In genomic region chr8:60956847-60957246, GRCm38 (mm10) we compare ENCODE assay signal across 14 mouse cellular contexts. TPM values are rescaled to one million over a fixed set of nuclear protein-coding genes. Genes with fewer than 3 reads are reported as not detected.
DNase-seq lines count a peak whose midpoint lies in the region; ATAC-seq lines count a peak whose summit lies in the region.
"Had no signal": no experiment of that assay in that cellular context is flagged by ENCODE, and none has a peak within 500 bp of the region (broad histone marks: within the 10 kb centered on the region; RNA-seq: fewer than 3 reads in every experiment).

No protein-coding gene starts in this region.

- 75% methylated on average over 7 of the region's 7 CpGs for WGBS in heart, embryonic 13.5 days
- WGBS in liver, embryonic 13.5 days (ENCODE audit: insufficient replicate concordance), result 17% methylated on average over 7 of the region's 7 CpGs
- 91% methylated on average over 7 of the region's 7 CpGs for WGBS in stomach, embryonic 14.5 days
- WGBS in forebrain, embryonic 12.5 days, result 91% methylated on average over 7 of the region's 7 CpGs

- no peaks in the 10 kb centered on the region for H3K27me3 ChIP-seq in heart, embryonic 13.5 days (replicated peaks)
- no peaks in the 10 kb centered on the region for H3K27me3 ChIP-seq in liver, embryonic 13.5 days
- H3K27me3 ChIP-seq in stomach, embryonic 14.5 days (ENCODE audit: control insufficient read depth, insufficient read depth, low read length), result no peaks in the 10 kb centered on the region
- no peaks in the 10 kb centered on the region for H3K27me3 ChIP-seq in forebrain, embryonic 12.5 days
- H3K27me3 ChIP-seq: forebrain, embryonic 13.5 days; limb, embryonic 13.5 days had no signal

- no peaks in the 10 kb centered on the region for H3K9me3 ChIP-seq in heart, embryonic 13.5 days
- no peaks in the 10 kb centered on the region for H3K9me3 ChIP-seq in liver, embryonic 13.5 days (replicated peaks)
- no peaks in the 10 kb centered on the region for H3K9me3 ChIP-seq in stomach, embryonic 14.5 days (ENCODE audit: control insufficient read depth, low read depth, low read length)
- no peaks in the 10 kb centered on the region for H3K9me3 ChIP-seq in forebrain, embryonic 12.5 days
- H3K9me3 ChIP-seq: forebrain, embryonic 13.5 days; limb, embryonic 13.5 days had no signal

- peak overlapping the region; percentile 13; the same call in 1 of the 2 replicates for H3K4me2 ChIP-seq in heart, embryonic 13.5 days
- H3K4me2 ChIP-seq in liver, embryonic 13.5 days, result peak overlapping the region; percentile 58
- no peak overlapping the region for H3K4me2 ChIP-seq in stomach, embryonic 14.5 days (replicated peaks; ENCODE audit: low read depth, low read length)
- H3K4me2 ChIP-seq in forebrain, embryonic 12.5 days, result no peak overlapping the region
- H3K4me2 ChIP-seq: forebrain, embryonic 13.5 days; hindbrain, embryonic 14.5 days; limb, embryonic 13.5 days had no signal

- H3K9ac ChIP-seq in heart, embryonic 13.5 days, result no peak overlapping the region
- peak overlapping the region; percentile 64 for H3K9ac ChIP-seq in liver, embryonic 13.5 days
- H3K9ac ChIP-seq in stomach, embryonic 14.5 days (replicated peaks; ENCODE audit: low read depth, low read length), result no peak overlapping the region
- H3K9ac ChIP-seq in forebrain, embryonic 12.5 days, result no peak overlapping the region
- H3K9ac ChIP-seq: forebrain, embryonic 13.5 days; hindbrain, embryonic 14.5 days; limb, embryonic 13.5 days had no signal

- peak overlapping the region; percentile 32 for H3K27ac ChIP-seq in heart, embryonic 13.5 days (replicated peaks)
- H3K27ac ChIP-seq in liver, embryonic 13.5 days, result peak overlapping the region; percentile 93
- H3K27ac ChIP-seq in stomach, embryonic 14.5 days (ENCODE audit: low read length), result peak overlapping the region; percentile 44; the same call in 1 of the 2 replicates
- H3K27ac ChIP-seq in forebrain, embryonic 12.5 days, result no peak overlapping the region
- H3K27ac ChIP-seq: forebrain, embryonic 13.5 days; hindbrain, embryonic 14.5 days; limb, embryonic 13.5 days had no signal

- H3K4me3 ChIP-seq in heart, embryonic 13.5 days, result no peak overlapping the region
- peak overlapping the region; percentile 24 for H3K4me3 ChIP-seq in liver, embryonic 13.5 days (replicated peaks)
- no peak overlapping the region for H3K4me3 ChIP-seq in stomach, embryonic 14.5 days (ENCODE audit: low read depth, low read length)
- H3K4me3 ChIP-seq in forebrain, embryonic 12.5 days (replicated peaks), result no peak overlapping the region
- H3K4me3 ChIP-seq: forebrain, embryonic 13.5 days; limb, embryonic 13.5 days had no signal

- H3K36me3 ChIP-seq in heart, embryonic 13.5 days, result no peaks in the 10 kb centered on the region
- no peaks in the 10 kb centered on the region for H3K36me3 ChIP-seq in liver, embryonic 13.5 days
- no peaks in the 10 kb centered on the region for H3K36me3 ChIP-seq in stomach, embryonic 14.5 days (ENCODE audit: control insufficient read depth, insufficient read depth, low read length)
- H3K36me3 ChIP-seq in forebrain, embryonic 12.5 days (replicated peaks), result no peaks in the 10 kb centered on the region
- H3K36me3 ChIP-seq: limb, embryonic 13.5 days had no signal

- peaks cover 35% of the 10 kb centered on the region for H3K4me1 ChIP-seq in heart, embryonic 13.5 days
- H3K4me1 ChIP-seq in liver, embryonic 13.5 days (replicated peaks), result peaks cover 43% of the 10 kb centered on the region
- no peaks in the 10 kb centered on the region for H3K4me1 ChIP-seq in stomach, embryonic 14.5 days (ENCODE audit: control insufficient read depth, insufficient read depth, low read length)
- H3K4me1 ChIP-seq in forebrain, embryonic 12.5 days, result peaks cover 12% of the 10 kb centered on the region

- ATAC-seq in heart, embryonic 13.5 days (ENCODE audit: extremely low read depth, insufficient number of reproducible peaks, low FRiP score, low TSS enrichment), result no peak
- peak; percentile 80 for ATAC-seq in liver, embryonic 13.5 days (ENCODE audit: low read depth)
- peak; percentile 43 for ATAC-seq in stomach, embryonic 14.5 days (ENCODE audit: insufficient number of reproducible peaks, insufficient read depth, low FRiP score, low read depth)
- no peak for ATAC-seq in forebrain, embryonic 12.5 days (ENCODE audit: low FRiP score)
- ATAC-seq: CD4-positive, CD25-positive, alpha-beta regulatory T cell, adult 4 months; forebrain, embryonic 13.5 days had no signal

- no peak for DNase-seq in heart, postnatal 4 days
- DNase-seq in c-Kit-positive CD71-positive TER-119-negative erythroid progenitor cells, embryonic 14.5 days (ENCODE audit: low read depth), result peak; percentile 72
- DNase-seq in liver, embryonic 13.5 days, result peak; percentile 72
- no peak for DNase-seq in kidney, adult 18-20 months
- DNase-seq in layer of hippocampus, postnatal 25 days (ENCODE audit: extremely low spot score in 1 of 2, low spot score in 1 of 2), result no peak
- DNase-seq: kidney, postnatal 4 days; thymus, postnatal 36 days had no signal

RNA-seq across cellular contexts. Expression of gene Clcn3, which starts 26.3 kb away (rescaled TPM):
- polyA plus RNA-seq in heart, embryonic 13.5 days (2015; fragmentation: Nextera tagmentation; extraction: Ambion mirVana), result 19.6 and 21.2 TPM in 2 replicates
- total RNA-seq in heart, postnatal 4 days (2021), result 10 to 100 TPM; 32.0 to 33.6 TPM
- 35.8 and 41.3 TPM in 2 replicates for polyA plus RNA-seq in liver, embryonic 13.5 days (2015; fragmentation: Nextera tagmentation; extraction: Ambion mirVana)
- 25.4 and 28.0 TPM in 2 replicates for polyA plus RNA-seq in stomach, embryonic 14.5 days (2014; fragmentation: Nextera tagmentation; extraction: Ambion mirVana)
- total RNA-seq in layer of hippocampus, postnatal 25 days (2021), result 100 to 1,000 TPM; 123 to 124 TPM
- polyA plus RNA-seq in forebrain, embryonic 12.5 days (2016; fragmentation: Nextera tagmentation; extraction: Ambion mirVana), result 53.4 and 53.7 TPM in 2 replicates

RNA-seq across cellular contexts. Expression of gene Nek1, which starts 36.1 kb away (rescaled TPM):
- 10.6 and 11.6 TPM in 2 replicates for polyA plus RNA-seq in heart, embryonic 13.5 days (2015; fragmentation: Nextera tagmentation; extraction: Ambion mirVana)
- total RNA-seq in heart, postnatal 4 days (2021), result 1 to 10 TPM; 6.2 to 6.9 TPM
- 9.2 and 11.9 TPM in 2 replicates for polyA plus RNA-seq in liver, embryonic 13.5 days (2015; fragmentation: Nextera tagmentation; extraction: Ambion mirVana)
- polyA plus RNA-seq in stomach, embryonic 14.5 days (2014; fragmentation: Nextera tagmentation; extraction: Ambion mirVana), result 29.0 and 32.3 TPM in 2 replicates
- total RNA-seq in layer of hippocampus, postnatal 25 days (2021), result 10 to 100 TPM; 21.1 to 27.4 TPM
- 22.3 and 23.8 TPM in 2 replicates for polyA plus RNA-seq in forebrain, embryonic 12.5 days (2016; fragmentation: Nextera tagmentation; extraction: Ambion mirVana)

Comparison
In these comparisons a context has a peak if more than half of its experiments do, and no peak if none do; other contexts are left out.
1. ATAC-seq: peak in liver, embryonic 13.5 days (single experiment) and stomach, embryonic 14.5 days (single experiment); none in heart, embryonic 13.5 days (single experiment) and forebrain, embryonic 12.5 days (single experiment).
2. H3K4me2 ChIP-seq: peak in heart, embryonic 13.5 days (single experiment) and liver, embryonic 13.5 days (single experiment); none in stomach, embryonic 14.5 days (single experiment) and forebrain, embryonic 12.5 days (single experiment).
3. DNase-seq: peak in c-Kit-positive CD71-positive TER-119-negative erythroid progenitor cells, embryonic 14.5 days (single experiment) and liver, embryonic 13.5 days (single experiment); none in heart, postnatal 4 days (single experiment), kidney, adult 18-20 months (single experiment) and layer of hippocampus, postnatal 25 days (0 of 2).